Mouse (Mus musculus) embryonic facial prominence, embryonic 13.5 days (tissue): ENCODE measurements around the gene Tgtp2. TPM values are rescaled to one million over a fixed set of nuclear protein-coding genes. Genes with fewer than 3 reads are reported as not detected.
"Not testable (repeated sequence)": the region's sequence is repeated elsewhere in the genome, so short reads cannot be mapped to it uniquely, and the experiment has no call there.

Experiments used
- ATAC-seq: fragments of 200-750 bp; cut with Nextera tagmentation; 2 replicates; pipeline ENCODE4 v1.8.0; 2017; ENCODE audit warnings: low read depth; ENCODE audit not compliant: insufficient number of reproducible peaks, insufficient read depth, low FRiP score, low TSS enrichment
- H3K27ac ChIP-seq: fragments of 300-500 bp; sonication (generic); 2 replicates; pipeline ENCODE4 v1.5.1; 2015; ENCODE audit warnings: moderate library complexity, mild to moderate bottlenecking, inconsistent platforms
- H3K27me3 ChIP-seq: fragments of 300-500 bp; sonication (generic); 2 replicates; pipeline ENCODE4 v1.6.1; 2015; ENCODE audit warnings: mild to moderate bottlenecking, inconsistent platforms
- H3K36me3 ChIP-seq: fragments of 300-500 bp; sonication (generic); 2 replicates; pipeline ENCODE4 v1.6.1; 2015; ENCODE audit warnings: mild to moderate bottlenecking, inconsistent platforms
- H3K4me1 ChIP-seq: fragments of 300-500 bp; sonication (generic); 2 replicates; pipeline ENCODE4 v1.6.1; 2015; ENCODE audit warnings: inconsistent platforms
- H3K4me2 ChIP-seq: fragments of 300-500 bp; sonication (generic); 2 replicates; pipeline ENCODE4 v1.6.1; 2015; ENCODE audit warnings: moderate library complexity, mild to moderate bottlenecking, inconsistent platforms
- H3K4me3 ChIP-seq: fragments of 300-500 bp; sonication (generic); 2 replicates; pipeline ENCODE4 v1.5.1; 2015; ENCODE audit warnings: mild to moderate bottlenecking, inconsistent platforms
- H3K9ac ChIP-seq: fragments of 300-500 bp; sonication (generic); 2 replicates; pipeline ENCODE4 v1.6.1; 2015; ENCODE audit warnings: mild to moderate bottlenecking, inconsistent platforms
- H3K9me3 ChIP-seq: fragments of 300-500 bp; sonication (generic); 2 replicates; pipeline ENCODE4 v1.6.1; 2016; ENCODE audit warnings: inconsistent platforms
- WGBS: fragments of 180-500 bp; shearing (Covaris S2); methylation state at CpG from one replicate; pipeline ENCODE4 v1.1.7; 2015; ENCODE audit warnings: mixed read lengths; 5-methylcytosine and 5-hydroxymethylcytosine counted together
- polyA plus RNA-seq: library from polyadenylated mRNA; unstranded; fragments of >200 nt; fragmentation: Nextera tagmentation; extraction: Ambion mirVana; gene quantifications from 2 replicates; pipeline ENCODE4 v1.2.1, GENCODE M21; 2015

Tgtp2 gene
- polyA plus RNA-seq, 1 experiment from 2014 or later: 0.11 TPM

GRCm38 (mm10) chr11:49051093-49051891 lies 12.7 kb downstream of the Tgtp2 start, which contains the start of gene 9930111J21Rik2:
Gene 9930111J21Rik2 (minus strand): TSS chr11:49051242.
- H3K36me3 ChIP-seq, H3K4me3 ChIP-seq, H3K9me3 ChIP-seq, H3K27me3 ChIP-seq, ATAC-seq, H3K27ac ChIP-seq, H3K4me2 ChIP-seq, H3K4me1 ChIP-seq, H3K9ac ChIP-seq: not testable (repeated sequence)
- 86% methylated on average over 1 of the region's 6 CpGs for WGBS

GRCm38 (mm10) chr11:49050064-49050463 lies 13.9 kb downstream of the Tgtp2 start:
- H3K27ac ChIP-seq, ATAC-seq, H3K9ac ChIP-seq, H3K4me3 ChIP-seq, H3K4me1 ChIP-seq, H3K27me3 ChIP-seq, H3K9me3 ChIP-seq, H3K36me3 ChIP-seq, H3K4me2 ChIP-seq: not testable (repeated sequence)

- not testable (repeated sequence) for H3K9me3 ChIP-seq, H3K36me3 ChIP-seq, H3K27me3 ChIP-seq, H3K9ac ChIP-seq, H3K4me1 ChIP-seq, H3K4me2 ChIP-seq, H3K27ac ChIP-seq, ATAC-seq, H3K4me3 ChIP-seq
These were observed 51.9 kb downstream of the Tgtp2 start for GRCm38 (mm10) chr11:49012074-49012473.

Other genes starting within 250 kb of the Tgtp2 start
- 8.3 and 8.7 TPM in 2 replicates for gene Trim41, start 246.9 kb downstream of the Tgtp2 start, polyA plus RNA-seq
- 1.0 and 1.1 TPM in 2 replicates for gene Trim7, start 238.1 kb downstream of the Tgtp2 start, polyA plus RNA-seq
- 3.4 and 3.6 TPM in 2 replicates for gene Gm12184, start 237.6 kb downstream of the Tgtp2 start, polyA plus RNA-seq
- 3.9 and 4.3 TPM in 2 replicates for gene Irgm1, start 192.5 kb downstream of the Tgtp2 start, polyA plus RNA-seq
- 0.23 and 0.28 TPM in 2 replicates for gene Gm5431, start 162.0 kb downstream of the Tgtp2 start, polyA plus RNA-seq
- 2.1 and 9.1 TPM in 2 replicates for gene Psme2b, start 118.0 kb downstream of the Tgtp2 start, polyA plus RNA-seq
- gene Olfr56, start 85.3 kb downstream of the Tgtp2 start, polyA plus RNA-seq: not detected in 2 replicates
- 0.29 and 0.48 TPM in 2 replicates for gene 9930111J21Rik1, start 84.8 kb downstream of the Tgtp2 start, polyA plus RNA-seq
- 0.07 TPM in 1 of 2 replicates, not detected in the other for gene Gm12185, start 72.0 kb downstream of the Tgtp2 start, polyA plus RNA-seq
- gene Tgtp1, start 70.0 kb downstream of the Tgtp2 start, polyA plus RNA-seq: not detected in 2 replicates
- 0.20 and 0.61 TPM in 2 replicates for gene 9930111J21Rik2, start 13.0 kb downstream of the Tgtp2 start, polyA plus RNA-seq
- 0.72 and 1.8 TPM in 2 replicates for gene Ifi47, start 12.4 kb upstream of the Tgtp2 start, polyA plus RNA-seq
- 0.07 TPM in 1 of 2 replicates, not detected in the other for gene Olfr1396, start 50.7 kb upstream of the Tgtp2 start, polyA plus RNA-seq
- gene Olfr1395, start 78.1 kb upstream of the Tgtp2 start, polyA plus RNA-seq: 0.08 TPM in 1 of 2 replicates, not detected in the other
- gene Olfr1394, start 90.2 kb upstream of the Tgtp2 start, polyA plus RNA-seq: not detected in 2 replicates
- gene Btnl9, start 123.0 kb upstream of the Tgtp2 start, polyA plus RNA-seq: 0.51 and 0.81 TPM in 2 replicates
- 41.7 and 46.5 TPM in 2 replicates for gene Zfp62, start 139.1 kb upstream of the Tgtp2 start, polyA plus RNA-seq
- 53.5 and 56.7 TPM in 2 replicates for gene Mgat1, start 180.0 kb upstream of the Tgtp2 start, polyA plus RNA-seq
- not detected in 2 replicates for gene Olfr1393, start 214.1 kb upstream of the Tgtp2 start, polyA plus RNA-seq
- not detected in 2 replicates for gene Olfr1392, start 221.1 kb upstream of the Tgtp2 start, polyA plus RNA-seq
- not detected in 2 replicates for gene Olfr10, start 240.5 kb upstream of the Tgtp2 start, polyA plus RNA-seq